In the genomic region with DNA sequence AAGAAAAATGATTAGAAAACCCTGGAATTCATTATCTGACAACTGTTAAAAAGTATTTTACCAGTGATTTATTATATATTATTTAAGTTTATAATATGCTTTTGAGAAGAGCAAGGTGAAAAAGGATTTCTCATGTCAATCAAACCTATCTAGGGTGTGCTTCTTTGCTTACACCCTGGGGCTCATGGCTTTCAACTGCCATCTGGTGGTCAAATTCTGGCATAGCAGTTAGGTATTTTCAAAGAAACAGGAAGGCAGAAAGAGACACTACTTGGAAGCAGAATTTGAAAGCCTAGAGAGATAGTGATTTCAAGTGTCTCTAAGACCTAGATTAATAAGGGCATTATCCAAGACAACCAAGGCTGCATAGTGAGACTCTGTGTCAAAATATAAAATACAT, we compare ENCODE assay signal across 9 mouse cellular contexts.
DNase-seq lines count a peak whose midpoint lies in the region; ATAC-seq and TF ChIP-seq lines count a peak whose summit lies in the region.
"Had no signal": no experiment of that assay in that cellular context is flagged by ENCODE, and none has a peak within 500 bp of the region (broad histone marks: within the 10 kb centered on the region; RNA-seq: fewer than 3 reads in every experiment).

No protein-coding gene starts in this region.

- intact Hi-C loops in left cerebral cortex, postnatal 14 days (cut with DNase I), result loop anchor here (5.0 kb wide), 1 partner anchor 130 kb away; no protein-coding TSS in a partner anchor
- intact Hi-C loops in left cerebral cortex, postnatal 36 days (cut with DNase I), result no loop called here

- TF ChIP-seq CTCF in cerebellum, adult 2 months (IDR thresholded peaks at IDR 0.05; ENCODE audit: borderline replicate concordance, insufficient read depth, low read depth, low read length), result peak; percentile 40; the same call in 1 of the 2 replicates

- no peaks in the 10 kb centered on the region for H3K4me1 ChIP-seq in cerebellum, adult 2 months (ENCODE audit: control insufficient read depth, insufficient read depth, low read length)
- H3K4me1 ChIP-seq: megakaryocyte, embryonic 14.5 days had no signal

- peak in 1 of 2 experiments; percentile 6 for DNase-seq in cerebellum, adult 2 months
- DNase-seq in cerebellum, adult 11 months, result no peak
- DNase-seq in left cerebral cortex, postnatal 14 days (ENCODE audit: low spot score in 2 of 2), result peak; percentile 10 to 35
- DNase-seq in left cerebral cortex, postnatal 36 days (ENCODE audit: low spot score in 2 of 2), result no peak
- DNase-seq in ZHBTc4 (ENCODE audit: low read depth, low spot score), result peak; percentile 34
- DNase-seq in ovary, postnatal 14 days (ENCODE audit: low spot score), result no peak

- H3K27ac ChIP-seq in cerebellum, adult 2 months (ENCODE audit: insufficient read depth, low read length), result no peak overlapping the region

- ATAC-seq in granulocyte monocyte progenitor cell, adult 5-6 weeks (replicated peaks; ENCODE audit: poor library complexity, severe bottlenecking), result peak; percentile 78
- peak; percentile 63; the same call in 1 of the 2 replicates for ATAC-seq in megakaryocyte-erythroid progenitor cell, adult 5-6 weeks (replicated peaks; ENCODE audit: low FRiP score, low TSS enrichment, poor library complexity, severe bottlenecking)

- TF ChIP-seq POLR2A in cerebellum, adult 2 months (IDR thresholded peaks at IDR 0.05; ENCODE audit: borderline replicate concordance, insufficient read depth, low read length), result no peak

- no peak overlapping the region for H3K4me3 ChIP-seq in cerebellum, adult 2 months (replicated peaks; ENCODE audit: insufficient read depth, low read depth, low read length)
- H3K4me3 ChIP-seq: megakaryocyte, embryonic 14.5 days had no signal

- H3K27me3 ChIP-seq in cerebellum, adult 2 months (ENCODE audit: control insufficient read depth, insufficient read depth, low read length), result no peaks in the 10 kb centered on the region
- H3K27me3 ChIP-seq: megakaryocyte, embryonic 14.5 days had no signal

Comparison
In these comparisons a context has a peak if more than half of its experiments do, and no peak if none do; other contexts are left out.
1. DNase-seq: peak in left cerebral cortex, postnatal 14 days (2 of 2) and ZHBTc4 (single experiment); none in cerebellum, adult 11 months (single experiment), left cerebral cortex, postnatal 36 days (0 of 2) and ovary, postnatal 14 days (single experiment).